Mouse (Mus musculus): ENCODE results near the gene Gm11444.

Gene Gm11444

DNA sequence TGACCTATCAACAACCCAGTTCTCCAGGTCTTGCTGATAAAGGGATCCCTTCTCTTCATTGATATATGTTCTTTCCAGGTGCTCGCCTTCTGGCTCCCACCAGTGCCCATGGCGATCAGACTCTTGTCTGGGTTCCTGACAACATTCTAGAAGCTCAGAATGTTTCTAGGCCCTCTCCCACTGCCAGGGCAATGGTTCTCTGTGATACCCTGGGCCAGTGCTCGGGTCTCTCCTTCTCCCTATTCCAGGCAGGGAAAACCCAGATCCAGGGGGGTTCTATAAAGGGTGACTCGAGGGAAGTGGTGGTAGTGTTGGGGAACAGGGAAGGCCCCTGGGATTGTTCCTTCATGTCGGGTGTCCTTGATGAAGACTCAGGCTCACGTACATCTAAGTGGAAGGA is at the start of gene Gm11444:
Gene Gm11444, minus strand, starts transcription at position 101 of the 400 bp plus-strand sequence.
- DNase-seq (ENCODE audit: low spot score in 2 of 2) = no peak

GRCm38 (mm10) chr11:85896335-85896985 is 46.3 kb upstream of the Gm11444 start:
- no peak for DNase-seq (ENCODE audit: low spot score in 2 of 2)

DNA sequence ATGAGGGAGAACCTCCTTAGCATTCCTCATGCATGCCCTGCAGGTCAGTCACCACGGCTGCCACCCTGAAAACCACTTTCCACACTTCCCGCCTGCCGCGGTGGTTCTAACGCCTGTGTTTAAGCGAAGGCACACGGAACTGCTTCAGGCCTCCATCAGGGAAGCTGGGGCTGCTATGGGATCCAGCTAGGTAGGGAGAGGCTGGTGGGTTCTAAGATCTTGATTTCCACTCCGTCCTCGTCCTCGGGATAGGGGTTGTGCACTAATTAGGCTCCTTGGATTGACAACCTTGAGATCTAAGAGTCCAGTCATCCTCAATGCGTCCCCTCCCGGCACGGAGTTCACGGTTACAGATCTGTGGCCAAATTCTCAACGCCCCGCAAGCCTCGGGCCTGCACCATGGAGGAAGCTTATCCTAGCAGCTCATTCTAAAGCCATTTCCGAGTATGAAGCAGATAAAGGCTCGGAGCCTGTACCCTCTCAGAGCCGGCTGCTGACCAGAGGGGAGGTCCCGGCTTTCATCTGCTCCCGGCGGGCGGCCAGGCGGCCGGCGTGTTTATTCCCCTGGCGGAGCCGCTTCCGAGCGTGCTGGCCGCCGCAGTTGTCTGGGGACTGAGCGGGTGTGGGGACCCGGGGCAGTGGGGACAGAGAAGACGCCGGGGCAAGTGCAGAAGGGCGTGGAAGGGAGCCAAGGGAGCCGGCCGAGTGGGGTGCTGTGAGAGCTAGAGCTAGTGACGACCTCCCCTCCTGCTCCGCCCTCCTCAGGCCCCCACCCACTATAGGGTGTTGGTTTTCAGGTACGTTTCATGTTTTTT is 44.8 kb upstream of the Gm11444 start:
- DNase-seq (ENCODE audit: low spot score in 2 of 2) = no peak

- DNase-seq (ENCODE audit: low spot score in 2 of 2) = no peak
Measured at GRCm38 (mm10) chr11:85894136-85894530, 44.0 kb upstream of the Gm11444 start.

DNA sequence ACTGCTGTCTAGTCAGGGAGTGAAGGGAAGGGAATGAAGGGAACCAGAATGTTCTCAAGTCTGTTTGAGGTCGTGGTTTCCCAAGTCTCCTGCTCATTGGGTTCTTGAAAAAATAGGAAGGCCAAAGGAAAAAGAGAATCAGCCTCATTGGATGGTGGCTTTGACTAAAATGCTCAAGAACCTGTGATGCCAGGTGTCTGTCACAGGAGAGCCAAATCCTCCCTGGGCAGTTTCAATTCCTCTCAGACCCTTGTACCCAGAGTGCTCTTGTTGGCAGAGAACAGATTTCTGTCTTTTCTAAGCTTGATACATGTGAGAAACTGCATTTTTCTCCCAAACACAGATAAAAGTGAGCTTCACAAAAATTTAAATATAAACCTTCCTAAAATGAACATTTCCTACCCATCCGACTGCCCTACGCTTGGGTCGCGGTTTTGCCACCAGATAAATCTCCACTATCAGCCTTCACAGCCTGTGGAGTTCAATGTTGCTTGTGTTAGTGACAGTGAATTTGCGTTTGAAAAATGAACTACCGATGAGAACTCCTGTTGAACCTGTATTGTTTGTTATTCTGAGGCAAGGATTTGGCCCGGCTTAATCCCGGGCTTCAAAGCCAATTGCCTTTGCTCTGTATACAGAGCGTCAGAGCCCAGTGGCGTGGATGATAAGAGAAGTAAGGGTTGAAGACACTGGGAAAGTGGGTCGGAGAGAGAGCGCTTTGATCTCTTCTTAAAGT is 43.4 kb upstream of the Gm11444 start:
- no peak for DNase-seq (ENCODE audit: low spot score in 2 of 2)

- no peak for DNase-seq (ENCODE audit: low spot score in 2 of 2)
Measured at GRCm38 (mm10) chr11:85892771-85893170, 42.6 kb upstream of the Gm11444 start.

- DNase-seq (ENCODE audit: low spot score in 2 of 2) = no peak
Measured at GRCm38 (mm10) chr11:85891692-85892040, 41.5 kb upstream of the Gm11444 start.

DNA sequence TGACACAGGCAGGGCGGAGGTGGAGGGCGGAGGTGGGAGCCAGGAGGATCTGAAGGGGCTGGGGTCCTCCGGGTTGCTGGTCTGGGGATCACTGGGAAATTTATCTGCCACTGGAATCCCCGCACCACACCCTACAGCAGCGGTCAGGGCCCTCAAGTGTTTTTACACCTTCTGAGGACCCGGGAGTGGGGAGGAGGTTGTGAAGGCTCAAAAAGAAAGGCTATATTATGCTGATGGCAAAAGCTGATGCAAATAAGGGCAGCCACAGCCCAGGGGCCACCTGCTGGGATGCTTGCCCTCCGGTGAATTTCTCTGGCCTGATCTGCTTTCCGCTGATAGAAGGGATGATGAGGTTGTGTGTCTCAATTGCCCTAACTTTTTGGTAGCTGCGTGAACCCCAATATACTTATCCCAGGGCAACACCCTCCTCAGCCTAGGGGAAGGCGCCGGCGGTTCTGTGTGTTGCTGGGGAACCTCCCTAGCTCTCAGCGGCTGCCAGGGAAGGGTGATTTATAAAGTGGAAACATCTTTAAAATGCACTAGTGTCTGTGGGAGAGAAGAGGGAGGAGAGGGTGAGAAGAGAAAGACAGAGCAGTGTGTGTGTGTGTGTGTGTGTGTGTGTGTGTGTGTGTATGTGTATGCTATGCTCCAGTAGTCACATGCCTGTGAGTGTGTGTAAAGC is 41.0 kb upstream of the Gm11444 start:
- no peak for DNase-seq (ENCODE audit: low spot score in 2 of 2)

DNA sequence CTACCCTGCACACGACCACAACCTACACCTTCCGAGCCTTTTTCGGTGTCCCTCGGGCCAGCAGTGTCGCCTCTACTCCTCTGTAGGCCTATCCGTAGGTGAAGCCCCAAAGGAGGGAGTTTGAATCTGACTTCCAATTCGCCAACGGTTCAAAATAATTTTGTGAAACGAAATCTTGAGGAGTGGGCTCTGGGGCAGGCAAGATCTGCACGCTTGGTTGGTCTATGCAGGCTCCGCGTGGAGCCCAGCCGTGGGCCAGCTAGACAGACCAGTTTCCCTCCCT is 40.4 kb upstream of the Gm11444 start:
- DNase-seq (ENCODE audit: low spot score in 2 of 2) = no peak

DNA sequence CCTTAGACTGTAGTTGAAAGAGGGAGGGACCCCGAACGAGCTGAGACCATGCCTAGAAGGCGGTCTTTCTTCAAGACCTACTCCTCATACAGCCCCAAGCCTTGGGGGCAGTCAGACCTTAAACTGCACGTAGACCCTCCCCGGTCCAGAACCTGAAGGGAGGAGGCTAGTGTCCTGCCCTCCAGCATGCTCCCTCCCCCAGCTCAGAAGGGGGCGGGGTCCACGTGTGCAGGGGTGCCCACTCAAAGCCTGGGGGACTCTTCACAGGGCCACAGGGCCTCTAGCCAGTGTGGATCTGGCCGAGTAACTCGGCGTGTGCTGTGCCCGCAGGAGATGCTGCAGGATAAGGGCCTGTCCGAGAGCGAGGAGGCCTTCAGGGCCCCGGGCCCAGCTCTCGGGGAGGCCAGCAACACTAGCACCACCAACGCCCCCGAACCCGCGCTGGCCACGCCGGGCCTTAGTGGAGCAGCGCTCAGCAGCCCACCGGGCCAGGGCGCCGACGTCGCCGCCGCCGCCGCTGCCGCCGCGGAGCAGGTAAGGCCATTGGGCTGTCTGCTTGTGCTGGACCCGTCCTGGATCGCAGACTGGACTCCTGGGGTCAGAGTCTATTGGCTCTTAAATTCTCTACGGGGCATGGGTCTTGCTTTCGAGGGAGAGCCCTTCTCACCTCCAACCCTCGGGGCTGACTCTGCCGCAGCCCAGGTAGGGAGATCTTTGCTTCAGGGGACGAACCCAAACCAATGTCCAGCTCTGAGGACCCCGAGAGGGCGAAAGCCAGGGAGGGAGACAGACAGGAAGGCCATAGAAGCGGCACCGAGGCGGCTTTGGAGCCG is 39.8 kb upstream of the Gm11444 start:
- no peak for DNase-seq (ENCODE audit: low spot score in 2 of 2)

GRCm38 (mm10) chr11:85889056-85889729 is 39.1 kb upstream of the Gm11444 start:
- no peak for DNase-seq (ENCODE audit: low spot score in 2 of 2)

DNA sequence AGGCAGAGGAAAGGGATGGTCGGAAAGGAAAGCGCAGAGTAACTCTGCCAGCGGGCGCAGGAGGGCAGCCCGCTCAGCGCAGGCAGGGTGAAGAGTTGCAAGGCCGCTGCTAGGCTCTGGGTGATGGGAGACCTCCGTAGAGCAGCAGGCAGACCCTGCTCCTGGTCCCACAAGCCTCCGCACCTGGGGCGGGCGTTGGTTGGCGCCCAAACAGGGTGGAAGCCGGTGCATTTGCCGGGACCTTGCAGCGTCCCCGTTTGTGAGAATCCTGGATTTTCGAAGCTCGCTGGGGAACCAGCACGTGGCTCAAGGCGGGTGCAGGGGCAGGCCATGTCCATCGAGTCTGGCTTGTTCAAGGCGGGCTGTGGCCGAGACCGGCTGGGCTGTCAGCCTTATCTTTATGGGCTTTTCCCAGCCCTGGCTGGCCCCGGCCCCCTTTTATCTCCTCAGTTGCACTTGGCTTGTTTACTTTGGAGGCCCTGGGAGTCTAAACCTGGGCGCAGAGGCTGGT is 38.4 kb upstream of the Gm11444 start:
- no peak for DNase-seq (ENCODE audit: low spot score in 2 of 2)

- DNase-seq (ENCODE audit: low spot score in 2 of 2) = no peak
Measured at GRCm38 (mm10) chr11:85887801-85888450, 37.8 kb upstream of the Gm11444 start.

GRCm38 (mm10) chr11:85887273-85887672 is 37.1 kb upstream of the Gm11444 start:
- no peak for DNase-seq (ENCODE audit: low spot score in 2 of 2)

DNA sequence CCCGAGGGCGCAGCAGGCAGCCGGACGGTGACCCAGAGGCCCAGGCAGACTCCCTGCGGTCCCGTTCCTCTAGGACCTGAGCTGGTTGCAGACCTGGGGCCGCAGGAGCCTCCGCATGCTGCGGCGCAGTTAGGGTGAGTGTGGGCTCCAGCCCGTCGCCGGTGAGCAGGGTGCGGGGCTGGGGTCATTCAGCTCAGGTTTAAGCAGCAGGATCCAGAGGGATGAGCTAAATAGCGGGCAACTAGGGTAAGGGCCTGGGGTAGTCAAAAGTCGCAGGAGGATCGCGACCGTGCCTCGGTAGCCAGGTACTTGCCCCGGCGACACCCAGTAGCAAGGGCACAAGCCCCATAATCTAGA is 36.3 kb upstream of the Gm11444 start:
- no peak for DNase-seq (ENCODE audit: low spot score in 2 of 2)

DNA sequence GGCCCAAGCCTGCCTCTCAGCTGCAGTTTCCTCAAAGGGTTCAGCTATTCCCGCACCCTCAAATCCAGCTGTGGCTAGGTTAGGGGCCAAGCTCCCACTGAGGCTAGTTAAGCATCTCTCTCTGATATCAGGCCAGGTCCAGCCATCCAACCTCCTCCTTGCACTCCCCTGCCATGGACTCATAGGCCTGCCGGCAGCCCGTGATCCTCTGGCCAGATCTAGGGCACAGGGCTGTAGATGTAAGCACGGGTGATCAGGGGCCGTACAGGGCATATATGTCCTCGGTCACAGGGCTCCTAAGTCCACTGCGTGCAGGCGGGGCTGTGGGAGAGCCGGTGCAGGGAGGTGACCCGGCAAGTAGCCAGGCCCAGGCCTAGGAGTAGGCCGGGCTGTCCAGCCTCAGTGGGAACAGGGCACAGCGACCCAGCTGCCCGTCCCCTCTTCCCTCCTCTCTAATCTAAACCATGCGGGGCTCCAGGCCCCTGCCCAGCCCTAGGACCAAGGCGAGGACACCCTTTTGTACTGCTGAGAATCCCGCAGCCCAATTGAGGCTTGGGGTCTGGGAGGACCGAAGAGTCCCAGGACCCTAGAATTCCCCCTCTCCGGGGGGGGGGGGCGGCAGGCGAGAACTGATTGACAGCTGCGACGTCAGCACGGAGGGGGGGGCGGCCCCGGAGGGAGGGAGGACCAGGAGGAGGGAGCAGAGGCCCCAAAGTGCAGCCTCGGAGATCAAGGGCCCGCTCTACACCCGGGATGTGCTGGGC is 35.7 kb upstream of the Gm11444 start, which contains the start of gene Tbx4:
Gene Tbx4, plus strand, starts transcription at position 758 of the 764 bp plus-strand sequence.
- DNase-seq (ENCODE audit: low spot score in 2 of 2) = no peak

DNA sequence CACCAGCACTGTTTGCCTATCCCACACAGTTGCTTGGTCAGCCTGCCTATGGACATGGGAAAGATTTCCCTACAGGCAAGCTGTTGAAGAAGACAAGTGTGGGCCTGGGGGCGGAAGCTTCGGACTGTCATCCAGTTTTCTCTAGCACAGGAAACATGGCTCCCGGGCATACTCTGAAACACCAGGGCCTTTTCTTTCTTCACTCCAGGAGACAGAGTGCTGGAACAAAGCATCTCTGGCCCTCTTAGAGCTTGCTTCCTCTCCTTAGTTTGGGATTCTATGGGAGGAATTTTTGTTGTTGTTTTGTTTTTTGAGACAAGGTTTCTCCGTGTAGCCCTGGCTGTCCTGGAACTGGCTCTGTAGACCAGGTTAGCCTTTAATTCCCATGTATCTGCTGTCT is 34.4 kb upstream of the Gm11444 start:
- no peak for DNase-seq (ENCODE audit: low spot score in 2 of 2)

DNA sequence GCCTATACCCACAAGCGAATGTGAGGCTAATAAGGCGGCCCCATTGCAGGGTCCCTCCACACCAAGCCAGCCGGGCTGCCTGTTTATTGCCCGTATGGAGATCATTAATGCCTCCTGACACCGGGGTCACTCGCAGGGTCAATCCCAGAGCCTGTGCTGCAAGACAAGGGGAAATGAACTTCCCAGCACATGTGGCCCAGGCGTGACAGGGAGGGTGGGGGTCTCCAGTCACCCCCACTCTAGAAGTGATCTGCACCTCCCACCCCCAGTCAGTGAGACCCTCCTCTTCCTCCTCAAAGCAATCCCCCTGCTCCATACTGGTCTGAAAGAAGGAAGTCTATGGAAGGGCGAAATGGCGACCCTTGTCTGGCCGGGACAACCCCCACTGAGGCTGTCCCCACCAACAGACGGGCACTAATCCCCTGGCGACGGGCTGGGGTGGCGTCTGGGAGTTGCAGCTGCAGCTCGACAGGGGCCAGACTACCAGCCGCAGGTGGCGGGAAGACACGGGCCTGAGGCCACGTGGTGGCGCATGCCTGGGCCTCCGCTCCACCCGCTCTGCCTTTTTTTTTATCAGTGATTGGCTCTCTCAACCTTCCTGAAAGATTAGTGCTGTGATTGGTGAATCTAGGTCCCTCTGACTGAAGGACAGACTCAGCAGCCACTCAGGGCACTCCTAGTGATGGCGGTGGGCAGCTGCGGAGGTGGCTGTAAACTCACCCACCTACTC is 26.1 kb upstream of the Gm11444 start:
- DNase-seq (ENCODE audit: low spot score in 2 of 2) = no peak

DNA sequence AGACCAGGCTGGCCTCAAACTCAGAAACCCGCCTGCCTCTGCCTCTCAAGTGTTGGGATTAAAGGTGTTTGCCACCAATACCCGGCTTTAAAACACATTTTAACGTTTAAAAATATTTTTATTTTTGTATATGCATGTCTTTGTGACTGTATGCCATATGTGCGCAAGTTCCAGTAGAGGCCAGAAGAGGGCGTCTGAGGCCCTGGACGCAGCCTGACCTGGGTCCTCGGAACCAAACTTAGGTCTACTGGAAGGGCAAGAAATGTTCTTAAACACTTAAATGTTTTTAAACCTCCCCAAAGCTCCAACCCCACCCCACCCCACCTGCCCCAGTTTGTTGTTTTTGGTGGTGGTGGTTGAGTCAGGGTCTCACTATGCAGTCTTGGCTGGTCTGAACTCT is 14.2 kb upstream of the Gm11444 start:
- no peak for DNase-seq (ENCODE audit: low spot score in 2 of 2)
